Mouse (Mus musculus) heart, postnatal 0 days (tissue): ENCODE measurements around the gene Rgs14.

Experiments
- CTCF ChIP-seq: IDR thresholded peaks from 2 replicates; pipeline ENCODE4 v1.5.1; 2016; ENCODE audit warnings: antibody characterized with exemption, control low read depth, low read depth
- EP300 ChIP-seq: IDR thresholded peaks from 2 replicates; pipeline ENCODE4 v1.6.1; 2016; ENCODE audit warnings: antibody characterized with exemption, low read depth

GRCm38 (mm10) chr13:55392933-55393332, 23.4 kb downstream of the Rgs14 start:
- TF ChIP-seq EP300 (no peak), CTCF (no peak)
